Mouse (Mus musculus) midbrain, embryonic 15.5 days (tissue): ENCODE data around the gene Exoc6b. TPM values are rescaled to one million over a fixed set of nuclear protein-coding genes. Genes with fewer than 3 reads are reported as not detected.

Source experiments
- ATAC-seq: fragments of 200-750 bp; cut with Nextera tagmentation; replicated peaks from 2 replicates; pipeline ENCODE4 v1.8.0; 2017; ENCODE audit warnings: moderate TSS enrichment
- H3K27ac ChIP-seq: fragments of 300-500 bp; sonication (generic); 2 replicates; pipeline ENCODE4 v1.5.1; 2015; ENCODE audit warnings: mild to moderate bottlenecking, inconsistent platforms
- H3K27me3 ChIP-seq: fragments of 300-500 bp; sonication (generic); replicated peaks from 2 replicates; pipeline ENCODE4 v1.6.1; 2015; ENCODE audit warnings: inconsistent platforms
- H3K36me3 ChIP-seq: fragments of 300-500 bp; sonication (generic); replicated peaks from 2 replicates; pipeline ENCODE4 v1.6.1; 2015; ENCODE audit warnings: inconsistent platforms
- H3K4me1 ChIP-seq: fragments of 300-500 bp; sonication (generic); 2 replicates; pipeline ENCODE4 v1.6.1; 2015; ENCODE audit warnings: inconsistent platforms
- H3K4me2 ChIP-seq: fragments of 300-500 bp; sonication (generic); 2 replicates; pipeline ENCODE4 v1.6.1; 2015; ENCODE audit warnings: inconsistent platforms, mild to moderate bottlenecking, moderate library complexity
- H3K4me3 ChIP-seq: fragments of 300-500 bp; sonication (generic); 2 replicates; pipeline ENCODE4 v1.5.1; 2015; ENCODE audit warnings: mild to moderate bottlenecking, inconsistent platforms
- H3K9ac ChIP-seq: fragments of 300-500 bp; sonication (generic); 2 replicates; pipeline ENCODE4 v1.6.1; 2015; ENCODE audit warnings: mild to moderate bottlenecking, inconsistent platforms
- H3K9me3 ChIP-seq: fragments of 300-500 bp; sonication (generic); 2 replicates; pipeline ENCODE4 v1.6.1; 2016; ENCODE audit warnings: inconsistent platforms
- WGBS: fragments of 180-500 bp; shearing (Covaris S2); methylation state at CpG from one replicate; pipeline ENCODE4 v1.1.7; 2015; ENCODE audit warnings: mixed read lengths; 5-methylcytosine and 5-hydroxymethylcytosine counted together
- polyA plus RNA-seq: library from polyadenylated mRNA; unstranded; fragments of >200 nt; fragmentation: Nextera tagmentation; extraction: Ambion mirVana; gene quantifications from 2 replicates; pipeline ENCODE4 v1.2.1, GENCODE M21; 2015

The Exoc6b gene
- polyA plus RNA-seq, 1 experiment from 2014 or later: 60.9 TPM

GRCm38 (mm10) chr6:84841138-84841537 lies 228.2 kb downstream of the Exoc6b start:
- no peaks in the 10 kb centered on the region for H3K4me1 ChIP-seq
- H3K27ac ChIP-seq: no peak overlapping the region
- no peaks in the 10 kb centered on the region for H3K36me3 ChIP-seq
- no peak overlapping the region for H3K4me3 ChIP-seq
- H3K9ac ChIP-seq: no peak overlapping the region
- H3K9me3 ChIP-seq: no peaks in the 10 kb centered on the region
- ATAC-seq: no peak
- H3K27me3 ChIP-seq: no peaks in the 10 kb centered on the region
- no peak overlapping the region for H3K4me2 ChIP-seq

GRCm38 (mm10) chr6:84807546-84807945 lies 261.8 kb downstream of the Exoc6b start:
- Histone ChIP-seq H3K36me3 (no peaks in the 10 kb centered on the region), H3K4me1 (peaks cover 4% of the 10 kb centered on the region; the same call in 1 of the 2 replicates), H3K9ac (no peak overlapping the region), H3K27me3 (no peaks in the 10 kb centered on the region), H3K4me3 (no peak overlapping the region), H3K9me3 (no peaks in the 10 kb centered on the region), H3K27ac (no peak overlapping the region), H3K4me2 (no peak overlapping the region)
- no peak for ATAC-seq
- 90% methylated on average over 7 of the region's 7 CpGs for WGBS

GRCm38 (mm10) chr6:84806132-84806730 lies 263.1 kb downstream of the Exoc6b start:
- H3K36me3 ChIP-seq: no peaks in the 10 kb centered on the region
- ATAC-seq: no peak
- 42% methylated on average over 2 of the region's 2 CpGs for WGBS
- no peak overlapping the region for H3K27ac ChIP-seq
- no peak overlapping the region for H3K9ac ChIP-seq
- no peak overlapping the region for H3K4me3 ChIP-seq
- H3K4me2 ChIP-seq: no peak overlapping the region
- H3K9me3 ChIP-seq: no peaks in the 10 kb centered on the region
- H3K4me1 ChIP-seq: peaks cover 4% of the 10 kb centered on the region; the same call in 1 of the 2 replicates
- no peaks in the 10 kb centered on the region for H3K27me3 ChIP-seq

GRCm38 (mm10) chr6:84798736-84799135 lies 270.6 kb downstream of the Exoc6b start:
- ATAC-seq: no peak
- H3K27me3 ChIP-seq: no peaks in the 10 kb centered on the region
- no peaks in the 10 kb centered on the region for H3K4me1 ChIP-seq
- H3K4me2 ChIP-seq: no peak overlapping the region
- no peak overlapping the region for H3K27ac ChIP-seq
- WGBS: 86% methylated on average over 3 of the region's 3 CpGs
- H3K36me3 ChIP-seq: no peaks in the 10 kb centered on the region
- no peaks in the 10 kb centered on the region for H3K9me3 ChIP-seq
- no peak overlapping the region for H3K4me3 ChIP-seq
- no peak overlapping the region for H3K9ac ChIP-seq

- H3K9me3 ChIP-seq: no peaks in the 10 kb centered on the region
- no peak overlapping the region for H3K27ac ChIP-seq
- no peaks in the 10 kb centered on the region for H3K4me1 ChIP-seq
- H3K4me2 ChIP-seq: no peak overlapping the region
- H3K36me3 ChIP-seq: no peaks in the 10 kb centered on the region
- H3K27me3 ChIP-seq: no peaks in the 10 kb centered on the region
- WGBS: 72% methylated on average over 2 of the region's 2 CpGs
- no peak overlapping the region for H3K4me3 ChIP-seq
- no peak overlapping the region for H3K9ac ChIP-seq
- no peak for ATAC-seq
Observed at GRCm38 (mm10) chr6:84783994-84784393, 285.3 kb downstream of the Exoc6b start.

- Histone ChIP-seq H3K9me3 (no peaks in the 10 kb centered on the region), H3K9ac (no peak overlapping the region), H3K27me3 (no peaks in the 10 kb centered on the region), H3K27ac (no peak overlapping the region), H3K4me2 (no peak overlapping the region), H3K36me3 (no peaks in the 10 kb centered on the region), H3K4me3 (no peak overlapping the region), H3K4me1 (peaks cover 3% of the 10 kb centered on the region; the same call in 1 of the 2 replicates)
- no peak for ATAC-seq
- 80% methylated on average over 5 of the region's 5 CpGs for WGBS
Observed at GRCm38 (mm10) chr6:84779987-84780386, 289.3 kb downstream of the Exoc6b start.

- ATAC-seq: no peak
Observed at GRCm38 (mm10) chr6:84778970-84779369, 290.3 kb downstream of the Exoc6b start.

GRCm38 (mm10) chr6:84775908-84776307 lies 293.4 kb downstream of the Exoc6b start:
- Histone ChIP-seq H3K27ac (no peak overlapping the region), H3K9me3 (no peaks in the 10 kb centered on the region), H3K4me3 (no peak overlapping the region), H3K4me1 (peaks cover 3% of the 10 kb centered on the region; the same call in 1 of the 2 replicates), H3K27me3 (no peaks in the 10 kb centered on the region), H3K4me2 (no peak overlapping the region), H3K36me3 (no peaks in the 10 kb centered on the region), H3K9ac (no peak overlapping the region)
- WGBS: 28% methylated on average over 1 of the region's 1 CpGs
- no peak for ATAC-seq

More at GRCm38 (mm10) chr6:84778970-84779369, 290.3 kb downstream of the Exoc6b start:
- no peak overlapping the region for H3K4me2 ChIP-seq
- WGBS: 77% methylated on average over 5 of the region's 5 CpGs
- H3K9me3 ChIP-seq: no peaks in the 10 kb centered on the region
- H3K4me1 ChIP-seq: peaks cover 3% of the 10 kb centered on the region; the same call in 1 of the 2 replicates
- no peak overlapping the region for H3K4me3 ChIP-seq
- no peaks in the 10 kb centered on the region for H3K27me3 ChIP-seq
- H3K36me3 ChIP-seq: no peaks in the 10 kb centered on the region
- H3K9ac ChIP-seq: no peak overlapping the region
- H3K27ac ChIP-seq: no peak overlapping the region

GRCm38 (mm10) chr6:84755266-84755665 lies 314.0 kb downstream of the Exoc6b start:
- H3K4me3 ChIP-seq: no peak overlapping the region
- no peak for ATAC-seq

GRCm38 (mm10) chr6:84752806-84753420 lies 316.4 kb downstream of the Exoc6b start:
- Histone ChIP-seq H3K9ac (no peak overlapping the region), H3K4me2 (no peak overlapping the region), H3K27ac (no peak overlapping the region), H3K27me3 (no peaks in the 10 kb centered on the region), H3K36me3 (no peaks in the 10 kb centered on the region), H3K9me3 (no peaks in the 10 kb centered on the region), H3K4me1 (no peaks in the 10 kb centered on the region), H3K4me3 (no peak overlapping the region)
- ATAC-seq: no peak

More at GRCm38 (mm10) chr6:84755266-84755665, 314.0 kb downstream of the Exoc6b start:
- Histone ChIP-seq H3K9me3 (no peaks in the 10 kb centered on the region), H3K4me2 (no peak overlapping the region), H3K4me1 (no peaks in the 10 kb centered on the region), H3K36me3 (no peaks in the 10 kb centered on the region), H3K9ac (no peak overlapping the region), H3K27ac (no peak overlapping the region), H3K27me3 (no peaks in the 10 kb centered on the region)
- WGBS: 25% methylated on average over 3 of the region's 3 CpGs

- WGBS: 89% methylated on average over 2 of the region's 2 CpGs
- no peaks in the 10 kb centered on the region for H3K27me3 ChIP-seq
Observed at GRCm38 (mm10) chr6:84751409-84751808, 317.9 kb downstream of the Exoc6b start.

GRCm38 (mm10) chr6:84746847-84747395 lies 322.4 kb downstream of the Exoc6b start:
- Histone ChIP-seq H3K27me3 (no peaks in the 10 kb centered on the region), H3K4me1 (peaks cover 13% of the 10 kb centered on the region), H3K27ac (peak overlapping the region; percentile 34; the same call in 1 of the 2 replicates), H3K4me2 (no peak overlapping the region), H3K9me3 (no peaks in the 10 kb centered on the region), H3K4me3 (no peak overlapping the region), H3K9ac (no peak overlapping the region), H3K36me3 (no peaks in the 10 kb centered on the region)
- ATAC-seq: peak; percentile 70
- WGBS: 17% methylated on average over 10 of the region's 10 CpGs

More at GRCm38 (mm10) chr6:84751409-84751808, 317.9 kb downstream of the Exoc6b start:
- no peak overlapping the region for H3K27ac ChIP-seq
- no peaks in the 10 kb centered on the region for H3K9me3 ChIP-seq
- ATAC-seq: no peak
- peaks cover 10% of the 10 kb centered on the region for H3K4me1 ChIP-seq
- H3K36me3 ChIP-seq: no peaks in the 10 kb centered on the region
- no peak overlapping the region for H3K4me3 ChIP-seq
- H3K4me2 ChIP-seq: no peak overlapping the region
- H3K9ac ChIP-seq: no peak overlapping the region
